Mouse (Mus musculus) hindbrain, embryonic 16.5 days (tissue): ENCODE results near the gene Ankrd55. TPM values are rescaled to one million over a fixed set of nuclear protein-coding genes. Genes with fewer than 3 reads are reported as not detected.
"Not testable (repeated sequence)": the region's sequence is repeated elsewhere in the genome, so short reads cannot be mapped to it uniquely, and the experiment has no call there.

ENCODE experiments used
- ATAC-seq: fragments of 200-750 bp; cut with Nextera tagmentation; 2 replicates; pipeline ENCODE4 v1.8.0; 2017; ENCODE audit warnings: moderate TSS enrichment, moderate library complexity
- H3K27ac ChIP-seq: fragments of 300-500 bp; sonication (generic); 2 replicates; pipeline ENCODE4 v1.5.1; 2014; ENCODE audit warnings: low read depth, mild to moderate bottlenecking, control low read depth, low read length, moderate library complexity
- H3K27me3 ChIP-seq: fragments of 300-500 bp; sonication (generic); replicated peaks from 2 replicates; pipeline ENCODE4 v1.6.1; 2014; ENCODE audit warnings: low read length; ENCODE audit not compliant: control insufficient read depth, insufficient read depth
- H3K36me3 ChIP-seq: fragments of 300-500 bp; sonication (generic); 2 replicates; pipeline ENCODE4 v1.6.1; 2014; ENCODE audit warnings: mild to moderate bottlenecking, low read length, moderate library complexity, mixed read lengths; ENCODE audit not compliant: control insufficient read depth, insufficient read depth
- H3K4me1 ChIP-seq: fragments of 300-500 bp; sonication (generic); 2 replicates; pipeline ENCODE4 v1.6.1; 2014; ENCODE audit warnings: low read depth, low read length; ENCODE audit not compliant: control insufficient read depth, insufficient read depth
- H3K4me2 ChIP-seq: fragments of 300-500 bp; sonication (generic); 2 replicates; pipeline ENCODE4 v1.6.1; 2014; ENCODE audit warnings: mild to moderate bottlenecking, low read length, control low read depth, moderate library complexity
- H3K4me3 ChIP-seq: fragments of 300-500 bp; sonication (generic); 2 replicates; pipeline ENCODE4 v1.5.1; 2014; ENCODE audit warnings: mild to moderate bottlenecking, low read length, control low read depth, moderate library complexity
- H3K9ac ChIP-seq: fragments of 300-500 bp; sonication (generic); 2 replicates; pipeline ENCODE4 v1.6.1; 2014; ENCODE audit warnings: low read depth, mild to moderate bottlenecking, control low read depth, low read length, moderate library complexity
- H3K9me3 ChIP-seq: fragments of 300-500 bp; sonication (generic); 2 replicates; pipeline ENCODE4 v1.6.1; 2014; ENCODE audit warnings: mild to moderate bottlenecking, low read length, moderate library complexity; ENCODE audit not compliant: control insufficient read depth
- WGBS: fragments of 180-500 bp; shearing (Covaris S2); extraction: QIAGEN DNeasy Blood & Tissue Kit; methylation state at CpG from one replicate; pipeline ENCODE4 v1.1.7; 2014; 5-methylcytosine and 5-hydroxymethylcytosine counted together
- polyA plus RNA-seq: library from polyadenylated mRNA; unstranded; fragments of >200 nt; fragmentation: Nextera tagmentation; extraction: Ambion mirVana; gene quantifications from 2 replicates; pipeline ENCODE4 v1.2.1, GENCODE M21; 2015

Ankrd55 gene
- polyA plus RNA-seq, 1 experiment from 2014 or later = 12.6 TPM

DNA sequence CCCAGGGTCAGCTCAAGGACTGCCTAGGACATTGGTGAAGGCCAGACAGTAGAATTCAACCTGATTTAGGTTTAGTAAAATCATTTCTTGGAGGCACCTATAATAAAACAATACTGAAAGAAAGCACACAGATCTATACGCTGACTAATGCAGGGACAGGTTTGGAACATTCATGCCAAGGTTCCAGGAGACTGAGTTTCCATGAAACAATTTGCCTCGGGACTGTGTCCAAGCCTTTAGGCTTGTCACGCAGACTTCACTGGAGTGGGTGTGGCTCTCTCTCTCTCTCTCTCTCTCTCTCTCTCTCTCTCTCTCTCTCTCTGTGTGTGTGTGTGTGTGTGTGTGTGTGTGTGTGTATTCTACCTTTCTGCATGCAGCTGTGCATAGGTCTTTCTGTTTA, 23.4 kb downstream of the Ankrd55 start:
- not testable (repeated sequence) for H3K36me3 ChIP-seq, H3K9me3 ChIP-seq, H3K4me3 ChIP-seq, H3K27me3 ChIP-seq, H3K4me2 ChIP-seq, ATAC-seq, H3K4me1 ChIP-seq, H3K9ac ChIP-seq, H3K27ac ChIP-seq
- 65% methylated on average over 3 of the region's 3 CpGs for WGBS

GRCm38 (mm10) chr13:112315442-112315841, 27.2 kb downstream of the Ankrd55 start:
- H3K4me1 ChIP-seq = no peaks in the 10 kb centered on the region
- no peak overlapping the region for H3K9ac ChIP-seq
- no peak overlapping the region for H3K27ac ChIP-seq
- 0 out of 2 replicates have a peak, but pooled peaks cover 2% of the 10 kb centered on the region for H3K36me3 ChIP-seq
- H3K4me2 ChIP-seq = no peak overlapping the region
- WGBS = 5% methylated on average over 3 of the region's 3 CpGs
- ATAC-seq = peak; percentile 79
- no peaks in the 10 kb centered on the region for H3K27me3 ChIP-seq
- H3K4me3 ChIP-seq = no peak overlapping the region
- no peaks in the 10 kb centered on the region for H3K9me3 ChIP-seq

GRCm38 (mm10) chr13:112316622-112317482, 28.6 kb downstream of the Ankrd55 start:
- H3K4me2 ChIP-seq = no peak overlapping the region
- no peaks in the 10 kb centered on the region for H3K27me3 ChIP-seq
- no peak for ATAC-seq
- H3K36me3 ChIP-seq = 0 out of 2 replicates have a peak, but pooled peaks cover 2% of the 10 kb centered on the region
- no peak overlapping the region for H3K4me3 ChIP-seq
- WGBS = 69% methylated on average over 11 of the region's 11 CpGs
- H3K27ac ChIP-seq = no peak overlapping the region
- H3K9me3 ChIP-seq = no peaks in the 10 kb centered on the region
- no peaks in the 10 kb centered on the region for H3K4me1 ChIP-seq
- no peak overlapping the region for H3K9ac ChIP-seq

- WGBS = 93% methylated on average over 8 of the region's 8 CpGs
These were observed 29.9 kb downstream of the Ankrd55 start for GRCm38 (mm10) chr13:112318124-112318523.

DNA sequence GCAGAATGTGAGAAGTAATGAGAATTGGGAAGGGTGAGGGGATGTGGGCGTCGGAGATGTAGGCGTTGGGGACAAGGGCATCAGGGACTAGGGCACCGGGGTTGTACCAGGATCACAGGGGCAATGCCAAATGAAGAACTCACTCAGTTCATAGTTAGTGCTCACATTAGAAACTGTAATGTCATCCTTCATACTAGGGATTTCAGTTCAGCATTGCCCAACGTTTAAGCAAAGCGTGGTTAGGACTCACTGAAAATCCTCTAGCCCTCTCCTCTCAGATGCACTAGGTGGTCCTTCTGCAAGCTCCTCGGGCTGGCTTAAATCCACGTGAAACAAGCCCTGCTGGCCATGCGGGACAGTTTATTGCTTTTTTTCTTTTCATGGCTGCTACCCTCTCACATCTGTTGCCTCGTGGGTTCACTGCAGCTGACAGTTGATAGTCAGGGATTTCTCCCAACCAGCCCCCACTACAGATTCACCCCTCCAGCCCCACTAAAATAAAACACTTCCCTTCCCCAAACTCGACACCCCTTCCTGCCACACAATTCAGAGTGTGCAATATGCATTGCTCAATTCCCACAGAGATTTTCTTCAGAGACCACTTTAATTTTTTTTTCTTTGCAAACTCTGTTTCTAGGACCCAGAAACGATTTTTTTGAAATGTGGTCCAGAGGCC, 35.5 kb downstream of the Ankrd55 start:
- no peak for ATAC-seq
- Histone ChIP-seq H3K36me3 (0 out of 2 replicates have a peak, but pooled peaks cover 7% of the 10 kb centered on the region), H3K4me1 (no peaks in the 10 kb centered on the region), H3K9ac (no peak overlapping the region), H3K27me3 (no peaks in the 10 kb centered on the region), H3K4me2 (no peak overlapping the region), H3K4me3 (no peak overlapping the region), H3K9me3 (no peaks in the 10 kb centered on the region), H3K27ac (no peak overlapping the region)
- WGBS = 70% methylated on average over 12 of the region's 12 CpGs

More at GRCm38 (mm10) chr13:112318124-112318523, 29.9 kb downstream of the Ankrd55 start:
- no peak for ATAC-seq
- Histone ChIP-seq H3K27me3 (no peaks in the 10 kb centered on the region), H3K4me3 (no peak overlapping the region), H3K9me3 (no peaks in the 10 kb centered on the region), H3K27ac (no peak overlapping the region), H3K36me3 (0 out of 2 replicates have a peak, but pooled peaks cover 2% of the 10 kb centered on the region), H3K4me1 (no peaks in the 10 kb centered on the region), H3K9ac (no peak overlapping the region), H3K4me2 (no peak overlapping the region)

DNA sequence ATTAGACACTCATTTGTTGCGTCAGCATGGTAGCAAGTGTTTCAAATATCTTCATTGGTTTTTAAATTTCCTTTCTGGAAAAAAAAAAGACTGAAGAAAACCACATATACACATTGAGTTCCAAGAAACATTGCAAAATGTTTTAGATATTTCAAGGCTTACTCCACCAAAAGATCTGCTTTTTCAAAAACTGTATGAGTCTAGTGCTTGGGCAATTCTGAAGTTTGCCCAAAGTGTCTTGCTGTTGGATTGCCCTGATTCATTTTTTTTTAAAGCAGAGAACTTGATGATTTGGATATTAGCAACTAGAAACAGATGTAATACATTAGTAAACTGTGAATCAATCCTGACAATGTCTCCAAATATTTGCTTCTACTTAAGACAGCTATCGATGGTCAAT, 36.9 kb downstream of the Ankrd55 start:
- Histone ChIP-seq H3K27ac (no peak overlapping the region), H3K27me3 (no peaks in the 10 kb centered on the region), H3K4me3 (no peak overlapping the region), H3K9me3 (no peaks in the 10 kb centered on the region), H3K36me3 (0 out of 2 replicates have a peak, but pooled peaks cover 5% of the 10 kb centered on the region), H3K4me2 (no peak overlapping the region), H3K4me1 (no peaks in the 10 kb centered on the region), H3K9ac (no peak overlapping the region)
- no peak for ATAC-seq
- 94% methylated on average over 2 of the region's 2 CpGs for WGBS

- Histone ChIP-seq H3K36me3 (0 out of 2 replicates have a peak, but pooled peaks cover 5% of the 10 kb centered on the region), H3K4me2 (no peak overlapping the region), H3K27ac (no peak overlapping the region), H3K4me1 (peaks cover 11% of the 10 kb centered on the region), H3K9me3 (no peaks in the 10 kb centered on the region), H3K27me3 (no peaks in the 10 kb centered on the region), H3K4me3 (no peak overlapping the region), H3K9ac (no peak overlapping the region)
- no peak for ATAC-seq
- WGBS = 92% methylated on average over 7 of the region's 7 CpGs
These were observed 38.2 kb downstream of the Ankrd55 start for GRCm38 (mm10) chr13:112326403-112326802.

GRCm38 (mm10) chr13:112326977-112327376, 38.7 kb downstream of the Ankrd55 start:
- 0 out of 2 replicates have a peak, but pooled peaks cover 5% of the 10 kb centered on the region for H3K36me3 ChIP-seq
- no peak for ATAC-seq
- H3K9me3 ChIP-seq = no peaks in the 10 kb centered on the region
- H3K4me3 ChIP-seq = no peak overlapping the region
- no peak overlapping the region for H3K9ac ChIP-seq
- WGBS = 89% methylated on average over 5 of the region's 5 CpGs
- H3K27me3 ChIP-seq = no peaks in the 10 kb centered on the region
- peaks cover 17% of the 10 kb centered on the region for H3K4me1 ChIP-seq
- no peak overlapping the region for H3K27ac ChIP-seq
- no peak overlapping the region for H3K4me2 ChIP-seq

- Histone ChIP-seq H3K4me3 (no peak overlapping the region), H3K4me2 (no peak overlapping the region), H3K9me3 (no peaks in the 10 kb centered on the region), H3K27ac (no peak overlapping the region), H3K27me3 (no peaks in the 10 kb centered on the region), H3K36me3 (0 out of 2 replicates have a peak, but pooled peaks cover 5% of the 10 kb centered on the region), H3K9ac (no peak overlapping the region), H3K4me1 (peaks cover 18% of the 10 kb centered on the region)
- ATAC-seq = no peak
- 56% methylated on average over 4 of the region's 4 CpGs for WGBS
These were observed 39.3 kb downstream of the Ankrd55 start for GRCm38 (mm10) chr13:112327511-112327910.
